Mouse (Mus musculus): Measurements from ENCODE around the gene Hal.

GRCm38 (mm10) chr10:93520994-93521393 lies 32.4 kb downstream of the Hal start:
- TF ChIP-seq CTCF (IDR thresholded peaks at IDR 0.05; ENCODE audit: insufficient read depth, low read depth, low read length) (no peak), POLR2A (IDR thresholded peaks at IDR 0.05; ENCODE audit: insufficient read depth, low read depth, low read length) (no peak)

Measured in olfactory bulb, adult 2 months (tissue).